Mouse (Mus musculus): ENCODE results near the gene Cts6.
A peak's percentile ranks its signal among the peaks of the same experiment; 100 is the strongest.
"Not testable (repeated sequence)": the region's sequence is repeated elsewhere in the genome, so short reads cannot be mapped to it uniquely, and the experiment has no call there.

Gene Cts6

DNA sequence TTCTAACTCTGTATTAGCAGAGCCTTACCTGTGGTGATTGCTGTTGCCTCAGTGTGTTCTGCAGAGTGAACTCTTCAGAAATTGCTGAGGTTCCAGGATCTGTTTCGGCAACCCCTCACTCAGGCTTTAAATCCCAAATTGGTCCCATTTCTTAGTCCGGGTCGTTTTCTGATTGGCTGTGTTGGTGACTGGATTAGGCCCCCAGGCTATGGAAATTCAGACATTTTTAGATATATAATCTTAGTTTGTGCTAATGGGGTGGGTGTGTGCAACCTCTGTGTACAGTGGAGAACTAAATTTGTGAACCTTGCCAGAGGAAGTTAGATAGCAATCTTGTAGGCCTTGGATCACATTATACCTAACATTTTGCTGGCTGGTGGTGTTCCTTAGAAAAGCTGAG, at the start of gene Cts6:
Gene Cts6 (minus strand): TSS at position 101 of the 400 bp plus-strand sequence.
- no peak for DNase-seq

DNA sequence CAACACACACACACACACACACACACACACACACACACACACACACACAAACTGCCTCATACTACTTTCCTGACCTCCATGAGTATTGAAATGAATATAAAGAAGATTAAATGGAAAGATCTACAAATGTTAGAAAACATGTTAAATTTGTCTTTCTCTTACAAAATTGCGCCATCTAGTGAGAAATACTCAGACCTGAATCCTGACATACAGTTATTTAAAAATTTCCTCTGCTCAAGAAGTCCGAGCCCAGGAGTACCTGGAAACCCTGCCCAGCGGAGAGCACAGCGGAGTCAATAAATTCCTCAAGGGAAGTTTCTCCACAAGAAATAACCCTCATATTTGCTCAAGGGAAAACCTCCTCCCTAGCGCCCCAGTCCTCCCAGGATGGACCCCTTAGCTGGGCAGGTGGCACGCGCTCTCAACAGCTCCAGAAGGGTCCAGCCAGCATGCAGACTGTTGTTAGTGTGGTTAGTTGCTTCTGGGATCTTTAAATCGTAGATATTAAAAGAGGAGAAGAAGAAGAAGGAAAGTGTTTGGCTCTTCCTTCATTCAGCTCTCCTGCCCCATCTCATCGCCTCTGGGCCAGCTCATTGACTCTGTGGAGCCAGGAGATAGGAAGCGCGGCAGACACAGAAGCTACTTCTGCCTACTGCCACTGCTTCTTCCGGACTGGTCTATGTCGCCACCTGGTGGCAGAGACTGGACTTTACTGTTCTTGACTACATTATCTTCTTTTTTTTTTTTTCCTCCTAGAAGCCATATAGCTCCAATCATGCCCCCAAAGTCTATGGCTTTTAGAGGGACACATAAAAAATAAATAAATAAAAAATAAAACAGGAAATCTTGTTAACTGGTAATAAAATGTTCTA, 38.1 kb upstream of the Cts6 start:
- peak in 1 of 2 experiments; percentile 37 for DNase-seq

DNA sequence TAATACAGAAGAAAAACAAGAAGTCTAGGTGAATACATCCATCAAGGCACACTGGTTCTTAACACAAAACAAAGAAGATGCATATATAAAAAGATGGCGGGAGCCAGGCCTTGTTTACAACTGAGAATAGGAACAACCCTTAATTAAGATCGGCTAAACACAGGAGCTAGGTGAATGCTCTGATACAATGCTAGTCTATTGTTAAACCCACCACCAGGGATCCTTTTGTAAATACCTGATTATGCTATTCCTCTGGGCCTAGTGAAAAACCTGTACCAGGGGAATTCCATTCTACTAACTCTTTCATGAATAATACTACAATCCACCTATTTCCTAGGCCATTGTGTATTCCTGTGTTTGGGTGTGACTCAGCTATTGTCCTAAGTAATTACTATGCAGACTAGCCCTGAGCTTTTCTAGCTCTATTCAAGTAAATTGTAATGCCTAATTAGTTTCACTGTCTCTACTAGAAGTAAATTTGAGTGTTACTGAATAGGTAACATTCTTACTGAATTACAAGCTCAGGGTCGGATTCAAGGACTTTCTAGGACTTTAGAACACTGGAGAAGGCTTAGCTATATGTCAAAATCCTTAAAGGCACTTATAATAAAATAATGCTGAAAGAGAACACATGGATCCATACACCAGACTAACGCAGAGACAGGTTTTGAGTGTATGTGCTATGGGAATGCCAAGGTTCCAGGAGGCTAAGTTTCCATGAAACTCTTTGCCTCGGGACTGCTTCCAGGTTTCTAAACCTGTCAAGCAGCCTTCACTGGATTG, 17.9 kb downstream of the Cts6 start:
- not testable (repeated sequence) for DNase-seq

- DNase-seq = no peak
These were observed 38.6 kb downstream of the Cts6 start for GRCm38 (mm10) chr13:61164622-61165021.

- DNase-seq = no peak
These were observed 39.1 kb downstream of the Cts6 start, which contains the start of gene Ctsr for GRCm38 (mm10) chr13:61164156-61164555. Gene Ctsr, minus strand, starts transcription at chr13:61164256.
